Mouse (Mus musculus): Measurements from ENCODE around the gene Dnajc6. TPM values are rescaled to one million over a fixed set of nuclear protein-coding genes. Genes with fewer than 3 reads are reported as not detected.

Dnajc6 gene
- polyA plus RNA-seq, 1 experiment from 2014 or later: 0.45 TPM

Other genes starting within 250 kb of the Dnajc6 start
- gene Jak1, start 231.4 kb upstream of the Dnajc6 start, polyA plus RNA-seq (2016; fragmentation: Nextera tagmentation; extraction: Ambion mirVana): 69.1 and 77.0 TPM in 2 replicates
- gene Ak4, start 77.4 kb upstream of the Dnajc6 start, polyA plus RNA-seq (2016; fragmentation: Nextera tagmentation; extraction: Ambion mirVana): 30.1 and 32.6 TPM in 2 replicates
- 78.2 and 80.0 TPM in 2 replicates for gene Leprot, start 151.1 kb downstream of the Dnajc6 start, polyA plus RNA-seq (2016; fragmentation: Nextera tagmentation; extraction: Ambion mirVana)
- gene Lepr, start 220.8 kb downstream of the Dnajc6 start, polyA plus RNA-seq (2016; fragmentation: Nextera tagmentation; extraction: Ambion mirVana): 0.86 and 1.3 TPM in 2 replicates